Comparison of ENCODE assay signal across 11 mouse cellular contexts in the genomic region with DNA sequence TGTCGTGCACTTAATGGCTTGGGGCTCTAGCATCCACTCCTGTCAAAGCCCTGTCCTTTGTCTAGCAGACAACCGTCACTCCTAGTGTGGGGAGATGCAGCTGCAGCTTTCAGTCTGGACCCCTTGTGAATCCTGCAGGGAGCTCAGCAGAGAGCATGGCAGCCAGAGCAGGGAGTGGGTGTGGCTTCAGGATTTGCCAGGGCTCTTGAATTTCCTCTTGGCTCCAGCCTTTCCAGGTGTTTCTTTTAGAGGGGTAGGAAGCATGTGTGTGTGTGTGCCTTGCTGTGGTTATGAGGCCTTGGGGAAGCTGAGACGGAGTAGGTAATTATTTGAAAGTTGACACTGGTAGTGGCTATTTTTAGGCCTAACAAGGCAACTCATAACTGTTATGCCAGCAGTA.
DNase-seq lines count a peak whose midpoint lies in the region; ATAC-seq and TF ChIP-seq lines count a peak whose summit lies in the region.
"Had no signal": no experiment of that assay in that cellular context is flagged by ENCODE, and none has a peak within 500 bp of the region (broad histone marks: within the 10 kb centered on the region; RNA-seq: fewer than 3 reads in every experiment).

No protein-coding gene starts in this region.

- 25% methylated on average over 3 of the region's 3 CpGs for WGBS in neural tube, embryonic 14.5 days
- 40% methylated on average over 3 of the region's 3 CpGs for WGBS in lung, adult 2 months

- no peak overlapping the region for H3K27ac ChIP-seq in neural tube, embryonic 14.5 days (ENCODE audit: low read depth, low read length)
- H3K27ac ChIP-seq: liver, embryonic 14.5 days; neural tube, embryonic 12.5 days had no signal

- H3K4me3 ChIP-seq in neural tube, embryonic 14.5 days (ENCODE audit: low read depth, low read length) = no peak overlapping the region
- no peak overlapping the region for H3K4me3 ChIP-seq in lung, adult 2 months (replicated peaks; ENCODE audit: extremely low read depth, low read depth, low read length)
- H3K4me3 ChIP-seq: neural tube, embryonic 12.5 days had no signal

- H3K36me3 ChIP-seq in neural tube, embryonic 14.5 days (ENCODE audit: control insufficient read depth, insufficient read depth, low read length) = no peaks in the 10 kb centered on the region
- H3K36me3 ChIP-seq: G1E; neural tube, embryonic 12.5 days had no signal

- no peak for TF ChIP-seq CTCF in lung, adult 2 months (IDR thresholded peaks at IDR 0.05; ENCODE audit: insufficient read depth, low read length)

- no peak overlapping the region for H3K4me2 ChIP-seq in neural tube, embryonic 14.5 days (ENCODE audit: low read depth, low read length)
- H3K4me2 ChIP-seq: neural tube, embryonic 12.5 days had no signal

- H3K9ac ChIP-seq in neural tube, embryonic 14.5 days (replicated peaks; ENCODE audit: low read depth, low read length) = no peak overlapping the region
- H3K9ac ChIP-seq: liver, embryonic 14.5 days; neural tube, embryonic 12.5 days had no signal

- no peaks in the 10 kb centered on the region for H3K27me3 ChIP-seq in neural tube, embryonic 14.5 days (ENCODE audit: control insufficient read depth, insufficient read depth, low read length)
- H3K27me3 ChIP-seq: neural tube, embryonic 12.5 days had no signal

- no peak for DNase-seq in neural tube, embryonic 10.5 days (ENCODE audit: extremely low spot score, low spot score)
- peak; percentile 29 for DNase-seq in gastrocnemius, postnatal 14 days
- peak; percentile 12 for DNase-seq in lung, adult 2 months
- DNase-seq in layer of hippocampus, adult 9-10 months (ENCODE audit: low spot score) = no peak
- DNase-seq in cerebellum, postnatal 36 days = no peak
- no peak for DNase-seq in urinary bladder, postnatal 25 days (ENCODE audit: low spot score)
- DNase-seq: kidney, adult 2 months had no signal

- TF ChIP-seq POLR2A in lung, adult 2 months (IDR thresholded peaks at IDR 0.05; ENCODE audit: borderline replicate concordance, extremely low read depth, low read depth, low read length) = no peak

- H3K9me3 ChIP-seq in neural tube, embryonic 14.5 days (ENCODE audit: control insufficient read depth, low read length) = no peaks in the 10 kb centered on the region
- H3K9me3 ChIP-seq: G1E; neural tube, embryonic 12.5 days had no signal

- intact Hi-C loops in gastrocnemius, postnatal 14 days (cut with DNase I; ENCODE audit: low total_unique reads) = no loop called here

- H3K4me1 ChIP-seq in neural tube, embryonic 14.5 days (ENCODE audit: control insufficient read depth, insufficient read depth, low read length) = peaks cover 5% of the 10 kb centered on the region; the same call in 1 of the 2 replicates
- no peaks in the 10 kb centered on the region for H3K4me1 ChIP-seq in lung, adult 2 months (ENCODE audit: control insufficient read depth, insufficient read depth, low read length)

- ATAC-seq in neural tube, embryonic 14.5 days (ENCODE audit: low read depth) = peak; percentile 46; the same call in 1 of the 2 replicates

Comparison
In these comparisons a context has a peak if more than half of its experiments do, and no peak if none do; other contexts are left out.
1. DNase-seq: peak in gastrocnemius, postnatal 14 days (single experiment) and lung, adult 2 months (single experiment); none in neural tube, embryonic 10.5 days (single experiment), layer of hippocampus, adult 9-10 months (single experiment), cerebellum, postnatal 36 days (0 of 2) and urinary bladder, postnatal 25 days (single experiment).